Mouse (Mus musculus) lung, adult 2 months (tissue): ENCODE data around the gene Srpx.

ENCODE experiments used
- CTCF ChIP-seq: fragments of 200-500 bp; IDR thresholded peaks from 2 replicates; pipeline ENCODE4 v1.5.1; 2011; ENCODE audit warnings: mild to moderate bottlenecking, low read length, control low read depth; ENCODE audit not compliant: insufficient read depth
- POLR2A ChIP-seq: fragments of 200-500 bp; IDR thresholded peaks from 2 replicates; pipeline ENCODE4 v1.6.1; 2011; ENCODE audit warnings: low read depth, mild to moderate bottlenecking, control low read depth, low read length, borderline replicate concordance; ENCODE audit errors: extremely low read depth

DNA sequence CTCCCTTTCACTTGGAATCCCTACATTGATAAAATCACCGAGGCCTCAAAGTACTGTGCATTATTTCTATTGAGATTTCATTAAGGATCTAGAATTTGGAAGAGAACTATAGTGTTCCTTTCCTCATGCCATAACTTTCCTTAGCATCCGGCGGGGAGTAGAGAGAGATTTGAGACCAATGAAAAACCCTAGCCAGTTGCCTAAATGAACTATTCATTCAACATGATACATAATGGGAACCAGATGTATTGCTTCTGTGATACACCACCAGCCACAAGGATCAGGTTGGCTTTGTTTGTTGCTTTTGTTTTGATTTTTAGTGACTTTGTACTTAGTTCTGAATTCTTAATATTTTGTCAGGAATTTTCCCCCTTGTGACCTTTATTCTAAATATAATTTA is 37.1 kb downstream of the Srpx start:
- TF ChIP-seq CTCF (no peak), POLR2A (no peak)
